In the genomic region with DNA sequence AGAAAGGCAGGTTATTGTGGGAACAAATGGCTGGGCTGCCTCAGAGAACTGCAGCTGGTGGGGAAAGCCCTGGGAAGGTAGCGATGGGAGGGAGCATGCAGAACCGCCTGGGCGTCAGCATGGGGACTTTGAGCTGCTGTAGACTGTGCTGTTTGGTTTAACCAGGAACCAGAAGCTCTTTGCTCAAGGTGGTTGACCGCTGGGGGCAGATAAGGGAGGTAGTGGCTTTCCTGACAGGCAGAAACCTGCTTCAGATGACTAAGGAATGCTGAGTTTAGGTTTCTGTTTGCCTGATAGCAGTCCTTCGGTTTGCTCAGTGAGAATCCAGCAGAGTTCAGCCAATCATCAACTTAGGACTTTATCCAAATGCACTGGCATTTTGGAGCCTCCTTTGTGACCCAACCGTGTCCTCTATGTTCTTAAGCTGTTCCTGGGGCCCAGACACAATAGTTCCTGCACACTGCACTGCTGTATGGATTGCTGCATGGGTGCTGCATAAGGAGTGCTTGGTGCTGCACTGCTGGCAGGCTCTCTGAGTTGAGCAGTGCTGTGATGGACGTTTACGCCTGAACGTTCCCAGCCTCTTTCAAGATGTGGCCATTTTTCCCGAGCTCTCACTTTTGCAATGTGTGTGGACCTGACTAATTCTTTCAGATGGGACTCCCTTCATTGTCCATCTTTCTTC, we compare ENCODE assay signal across 10 mouse cellular contexts. TPM values are rescaled to one million over a fixed set of nuclear protein-coding genes. Genes with fewer than 3 reads are reported as not detected.
DNase-seq lines count a peak whose midpoint lies in the region; ATAC-seq lines count a peak whose summit lies in the region.
"Had no signal": no experiment of that assay in that cellular context is flagged by ENCODE, and none has a peak within 500 bp of the region (broad histone marks: within the 10 kb centered on the region; RNA-seq: fewer than 3 reads in every experiment).

No protein-coding gene starts in this region.

- peak; percentile 64 for DNase-seq in midbrain, embryonic 11.5 days (ENCODE audit: low spot score, missing footprints)
- DNase-seq in thymus, postnatal 25 days: peak; percentile 11
- DNase-seq in forebrain, embryonic 11.5 days (ENCODE audit: low spot score): no peak
- no peak for DNase-seq in adrenal gland, postnatal 4 days (ENCODE audit: low spot score in 2 of 2)
- DNase-seq: embryo, embryonic 11 days had no signal

- no peak overlapping the region for H3K27ac ChIP-seq in midbrain, embryonic 11.5 days (ENCODE audit: low read depth, low read length)
- no peak overlapping the region for H3K27ac ChIP-seq in midbrain, embryonic 13.5 days
- H3K27ac ChIP-seq in liver, embryonic 12.5 days: 0 out of 2 replicates have a peak overlapping the region, but pooled peaks have one; percentile 49
- H3K27ac ChIP-seq in forebrain, embryonic 11.5 days (ENCODE audit: low read depth, low read length): no peak overlapping the region
- H3K27ac ChIP-seq: midbrain, embryonic 12.5 days had no signal

- 60% methylated on average over 10 of the region's 10 CpGs for WGBS in midbrain, embryonic 11.5 days
- 66% methylated on average over 10 of the region's 10 CpGs for WGBS in midbrain, embryonic 13.5 days
- WGBS in liver, embryonic 12.5 days (ENCODE audit: insufficient replicate concordance): 13% methylated on average over 10 of the region's 10 CpGs
- 60% methylated on average over 10 of the region's 10 CpGs for WGBS in forebrain, embryonic 11.5 days

- H3K9ac ChIP-seq in midbrain, embryonic 11.5 days (ENCODE audit: low read length): no peak overlapping the region
- no peak overlapping the region for H3K9ac ChIP-seq in midbrain, embryonic 13.5 days (replicated peaks)
- H3K9ac ChIP-seq in liver, embryonic 12.5 days: no peak overlapping the region
- H3K9ac ChIP-seq in forebrain, embryonic 11.5 days (ENCODE audit: low read length): no peak overlapping the region
- H3K9ac ChIP-seq: midbrain, embryonic 12.5 days had no signal

- H3K4me3 ChIP-seq in midbrain, embryonic 11.5 days (ENCODE audit: low read depth, low read length): no peak overlapping the region
- H3K4me3 ChIP-seq in midbrain, embryonic 13.5 days (replicated peaks): no peak overlapping the region
- no peak overlapping the region for H3K4me3 ChIP-seq in liver, embryonic 12.5 days
- no peak overlapping the region for H3K4me3 ChIP-seq in forebrain, embryonic 11.5 days (ENCODE audit: low read depth, low read length)
- H3K4me3 ChIP-seq: midbrain, embryonic 12.5 days had no signal

- ATAC-seq in midbrain, embryonic 11.5 days (ENCODE audit: low FRiP score): no peak
- no peak for ATAC-seq in midbrain, embryonic 13.5 days
- ATAC-seq in erythroid progenitor cell, adult 5-6 weeks (replicated peaks; ENCODE audit: low FRiP score, poor library complexity, severe bottlenecking): peak; percentile 68
- ATAC-seq in liver, embryonic 12.5 days: peak; percentile 96
- ATAC-seq in forebrain, embryonic 11.5 days (replicated peaks; ENCODE audit: low FRiP score): no peak
- ATAC-seq: Patski had no signal

- no peak overlapping the region for H3K4me2 ChIP-seq in midbrain, embryonic 11.5 days
- H3K4me2 ChIP-seq in midbrain, embryonic 13.5 days (replicated peaks): no peak overlapping the region
- peak overlapping the region; percentile 48 for H3K4me2 ChIP-seq in liver, embryonic 12.5 days
- no peak overlapping the region for H3K4me2 ChIP-seq in forebrain, embryonic 11.5 days (ENCODE audit: low read depth, low read length, severe bottlenecking)
- H3K4me2 ChIP-seq: midbrain, embryonic 12.5 days had no signal

- H3K27me3 ChIP-seq in midbrain, embryonic 11.5 days (ENCODE audit: control insufficient read depth, insufficient read depth, low read length): no peaks in the 10 kb centered on the region
- no peaks in the 10 kb centered on the region for H3K27me3 ChIP-seq in midbrain, embryonic 13.5 days
- H3K27me3 ChIP-seq in liver, embryonic 12.5 days (replicated peaks): no peaks in the 10 kb centered on the region
- H3K27me3 ChIP-seq in forebrain, embryonic 11.5 days (ENCODE audit: control insufficient read depth, insufficient read depth, low read length): no peaks in the 10 kb centered on the region
- H3K27me3 ChIP-seq: midbrain, embryonic 12.5 days; Patski had no signal

- no peaks in the 10 kb centered on the region for H3K4me1 ChIP-seq in midbrain, embryonic 11.5 days (ENCODE audit: control insufficient read depth, insufficient read depth, low read length)
- peaks cover 2% of the 10 kb centered on the region for H3K4me1 ChIP-seq in midbrain, embryonic 13.5 days (replicated peaks)
- H3K4me1 ChIP-seq in liver, embryonic 12.5 days: peaks cover 17% of the 10 kb centered on the region
- no peaks in the 10 kb centered on the region for H3K4me1 ChIP-seq in forebrain, embryonic 11.5 days (replicated peaks; ENCODE audit: control insufficient read depth, insufficient read depth, low read length)

- H3K9me3 ChIP-seq in midbrain, embryonic 11.5 days (ENCODE audit: control insufficient read depth, low read length): no peaks in the 10 kb centered on the region
- no peaks in the 10 kb centered on the region for H3K9me3 ChIP-seq in midbrain, embryonic 13.5 days
- H3K9me3 ChIP-seq in liver, embryonic 12.5 days (replicated peaks): no peaks in the 10 kb centered on the region
- no peaks in the 10 kb centered on the region for H3K9me3 ChIP-seq in forebrain, embryonic 11.5 days (ENCODE audit: control insufficient read depth, low read length)
- H3K9me3 ChIP-seq: midbrain, embryonic 12.5 days had no signal

- H3K36me3 ChIP-seq in midbrain, embryonic 11.5 days (ENCODE audit: control insufficient read depth, insufficient read depth, low read length): no peaks in the 10 kb centered on the region
- no peaks in the 10 kb centered on the region for H3K36me3 ChIP-seq in midbrain, embryonic 13.5 days
- H3K36me3 ChIP-seq in liver, embryonic 12.5 days: no peaks in the 10 kb centered on the region
- no peaks in the 10 kb centered on the region for H3K36me3 ChIP-seq in forebrain, embryonic 11.5 days (ENCODE audit: control insufficient read depth, insufficient read depth, low read length)
- H3K36me3 ChIP-seq: midbrain, embryonic 12.5 days had no signal

RNA-seq across cellular contexts. Expression of a gene that starts 6.8 kb away (rescaled TPM):
- polyA plus RNA-seq in midbrain, embryonic 11.5 days (2014; fragmentation: Nextera tagmentation; extraction: Ambion mirVana): 16.5 and 16.8 TPM in 2 replicates
- 25.2 and 28.7 TPM in 2 replicates for polyA plus RNA-seq in midbrain, embryonic 13.5 days (2015; fragmentation: Nextera tagmentation; extraction: Ambion mirVana)
- not detected in 2 replicates for total RNA-seq in erythroid progenitor cell, adult 5-6 weeks (2015; ENCODE audit: low replicate concordance)
- total RNA-seq in erythroid progenitor cell, adult 5-6 weeks (2017; ENCODE audit: low replicate concordance): not detected in 2 replicates
- 0.05 and 0.07 TPM in 2 replicates for polyA plus RNA-seq in liver, embryonic 12.5 days (2016; fragmentation: Nextera tagmentation; extraction: Ambion mirVana)
- polyA plus RNA-seq in forebrain, embryonic 11.5 days (2014; fragmentation: Nextera tagmentation; extraction: Ambion mirVana): 11.6 and 13.2 TPM in 2 replicates
- 1 to 10 TPM; 8.4 to 9.2 TPM for total RNA-seq in adrenal gland, postnatal 4 days (2021)

Comparison
In these comparisons a context has a peak if more than half of its experiments do, and no peak if none do; other contexts are left out.
1. ATAC-seq: peak in erythroid progenitor cell, adult 5-6 weeks (single experiment) and liver, embryonic 12.5 days (single experiment); none in midbrain, embryonic 11.5 days (single experiment), midbrain, embryonic 13.5 days (single experiment) and forebrain, embryonic 11.5 days (single experiment).
2. DNase-seq: peak in midbrain, embryonic 11.5 days (single experiment) and thymus, postnatal 25 days (single experiment); none in forebrain, embryonic 11.5 days (single experiment) and adrenal gland, postnatal 4 days (0 of 2).
3. RNA of a gene that starts 6.8 kb away (polyA plus RNA-seq): 25.2 to 28.7 TPM in midbrain, embryonic 13.5 days, 16.5 to 16.8 TPM in midbrain, embryonic 11.5 days and 11.6 to 13.2 TPM in forebrain, embryonic 11.5 days; 0.05 to 0.07 TPM in liver, embryonic 12.5 days; every median in the first group is over 10 times any median in the second.